Mouse (Mus musculus) brown adipose tissue, adult 24 weeks (tissue): Measurements from ENCODE around the gene Mpzl1. TPM values are rescaled to one million over a fixed set of nuclear protein-coding genes. Genes with fewer than 3 reads are reported as not detected.
"Not testable (repeated sequence)": the region's sequence is repeated elsewhere in the genome, so short reads cannot be mapped to it uniquely, and the experiment has no call there.

Source experiments
- H3K27ac ChIP-seq: fragments of 200-500 bp; replicated peaks from 2 replicates; pipeline ENCODE4 v1.5.1; 2012; ENCODE audit warnings: low read depth, mild to moderate bottlenecking, low read length
- H3K4me1 ChIP-seq: fragments of 200-500 bp; 2 replicates; pipeline ENCODE4 v1.6.1; 2012; ENCODE audit warnings: low read length, mixed read lengths; ENCODE audit not compliant: control insufficient read depth, insufficient read depth, insufficient read length
- H3K4me3 ChIP-seq: fragments of 200-500 bp; 2 replicates; pipeline ENCODE4 v1.5.1; 2012; ENCODE audit warnings: low read depth, mild to moderate bottlenecking, low read length, moderate library complexity; ENCODE audit not compliant: insufficient read depth
- polyA plus RNA-seq: library from polyadenylated mRNA; stranded (reverse); fragments of >200 nt; gene quantifications from 2 replicates; pipeline ENCODE4 v1.2.4, GENCODE M21; 2012; ENCODE audit not compliant: missing spikeins, insufficient read depth, insufficient read length

Mpzl1 gene
- polyA plus RNA-seq, result 3.4 and 7.4 TPM in 2 replicates

GRCm38 (mm10) chr1:165634151-165634884 lies at the start of gene Mpzl1:
Gene Mpzl1 (minus strand): TSS chr1:165634538.
- H3K4me3 ChIP-seq, result peak within 1 kb of the TSS; percentile 94
- no peak within 1 kb of the TSS for H3K27ac ChIP-seq
- peaks cover 8% of the 10 kb centered on the region for H3K4me1 ChIP-seq

DNA sequence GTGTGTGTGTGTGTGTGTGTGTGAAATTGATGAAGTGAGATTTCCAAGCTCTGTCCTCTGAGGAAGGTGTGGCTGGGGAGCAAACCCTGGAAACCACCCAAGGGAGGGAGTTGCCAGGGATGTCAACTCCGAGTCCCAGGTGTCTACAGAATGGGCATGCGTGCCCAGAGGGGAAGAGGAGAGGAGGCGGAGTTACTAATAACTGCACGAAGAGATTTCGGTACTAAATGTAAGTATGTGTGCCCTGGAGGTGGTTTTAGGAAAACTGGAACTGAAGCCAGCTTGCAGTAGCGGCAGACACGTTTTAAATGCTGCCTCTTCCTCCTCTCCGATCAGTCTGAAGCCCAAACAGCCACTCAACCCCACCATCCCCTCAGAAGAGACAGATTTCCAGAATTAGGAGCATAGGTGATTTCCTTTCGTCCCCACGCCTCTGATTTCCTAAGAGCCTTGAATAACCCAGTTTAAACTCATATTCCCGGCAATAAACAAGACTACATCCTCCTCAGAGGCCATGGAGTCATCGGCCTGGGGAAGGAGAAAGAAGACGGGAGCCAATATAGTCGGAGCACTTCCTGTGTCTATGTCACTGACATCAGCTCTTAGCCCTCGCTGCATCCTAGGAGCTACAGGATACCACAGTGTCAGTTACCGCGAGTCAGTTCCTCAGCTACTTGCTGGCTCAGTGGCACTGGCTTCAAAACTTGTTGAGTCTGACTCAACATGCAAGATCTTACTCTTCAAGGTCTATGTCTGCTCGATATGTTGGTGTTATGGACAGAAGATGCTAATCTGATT lies 47.9 kb upstream of the Mpzl1 start:
- peak overlapping the region; percentile 71 for H3K27ac ChIP-seq
- peaks cover 43% of the 10 kb centered on the region for H3K4me1 ChIP-seq
- H3K4me3 ChIP-seq, result no peak overlapping the region

GRCm38 (mm10) chr1:165681045-165681794 lies 46.9 kb upstream of the Mpzl1 start:
- Histone ChIP-seq H3K4me3 (no peak overlapping the region), H3K27ac (peak overlapping the region; percentile 71), H3K4me1 (peaks cover 34% of the 10 kb centered on the region)

- H3K4me3 ChIP-seq, result not testable (repeated sequence)
- H3K27ac ChIP-seq, result peak overlapping the region; percentile 15; the same call in 1 of the 2 replicates
- H3K4me1 ChIP-seq, result peaks cover 25% of the 10 kb centered on the region
Observed at GRCm38 (mm10) chr1:165680086-165680485, 45.7 kb upstream of the Mpzl1 start.

- Histone ChIP-seq H3K4me1 (peaks cover 24% of the 10 kb centered on the region), H3K4me3 (no peak overlapping the region), H3K27ac (peak overlapping the region; percentile 15; the same call in 1 of the 2 replicates)
Observed at GRCm38 (mm10) chr1:165679618-165679997, 45.3 kb upstream of the Mpzl1 start.

- H3K27ac ChIP-seq, result no peak overlapping the region
- H3K4me3 ChIP-seq, result no peak overlapping the region
- peaks cover 22% of the 10 kb centered on the region for H3K4me1 ChIP-seq
Observed at GRCm38 (mm10) chr1:165678861-165679617, 44.7 kb upstream of the Mpzl1 start.

- H3K27ac ChIP-seq, result no peak overlapping the region
- peaks cover 12% of the 10 kb centered on the region for H3K4me1 ChIP-seq
- H3K4me3 ChIP-seq, result no peak overlapping the region
Observed at GRCm38 (mm10) chr1:165677558-165677957, 43.2 kb upstream of the Mpzl1 start.

DNA sequence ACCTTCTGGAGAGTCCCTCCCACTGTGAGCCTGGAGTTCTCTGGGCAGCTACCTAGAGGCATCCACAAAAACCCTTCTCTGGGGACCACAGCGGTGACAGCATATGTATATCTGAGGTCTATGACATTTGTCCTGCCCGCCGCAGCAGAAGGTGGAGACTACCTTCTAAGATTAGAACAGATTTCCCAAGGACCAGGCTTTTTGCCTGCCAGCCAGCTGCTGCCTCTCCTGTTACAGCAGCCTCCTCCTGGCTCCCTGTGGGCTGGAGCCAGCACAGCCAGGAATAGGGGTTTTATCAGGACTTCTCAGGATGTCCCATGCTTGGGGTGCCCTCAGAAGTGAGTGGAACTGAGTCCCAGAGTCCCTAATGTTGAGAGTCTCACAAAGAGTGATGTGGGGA lies 42.7 kb upstream of the Mpzl1 start:
- peaks cover 7% of the 10 kb centered on the region for H3K4me1 ChIP-seq
- H3K27ac ChIP-seq, result no peak overlapping the region

GRCm38 (mm10) chr1:165675167-165675566 lies 40.8 kb upstream of the Mpzl1 start:
- no peak overlapping the region for H3K27ac ChIP-seq
- H3K4me3 ChIP-seq, result no peak overlapping the region
- H3K4me1 ChIP-seq, result no peaks in the 10 kb centered on the region; the same call in 1 of the 2 replicates

More for the DNA sequence above, 42.7 kb upstream of the Mpzl1 start:
- H3K4me3 ChIP-seq, result no peak overlapping the region

GRCm38 (mm10) chr1:165672355-165672754 lies 38.0 kb upstream of the Mpzl1 start:
- Histone ChIP-seq H3K4me1 (peaks cover 2% of the 10 kb centered on the region; the same call in 1 of the 2 replicates), H3K27ac (no peak overlapping the region), H3K4me3 (no peak overlapping the region)

DNA sequence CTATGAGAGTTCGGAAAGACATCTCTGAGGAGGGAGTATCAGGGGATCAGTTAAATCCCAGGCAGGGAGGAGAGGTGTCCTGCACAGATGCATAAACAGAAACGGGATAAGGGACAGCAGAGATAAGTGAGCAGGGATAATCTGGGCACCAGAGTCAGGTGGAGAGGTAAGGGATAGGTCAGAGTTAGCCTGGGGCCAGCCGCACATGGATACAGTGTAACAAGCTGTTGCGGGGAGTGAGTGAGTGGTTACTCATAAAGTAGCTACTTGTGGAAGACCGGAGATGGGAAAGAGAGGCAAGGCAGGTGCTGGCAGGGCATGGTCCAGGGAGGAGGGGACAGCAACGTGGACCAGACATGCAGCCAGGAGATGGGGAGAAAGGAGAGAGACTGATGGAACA lies 35.7 kb upstream of the Mpzl1 start:
- peaks cover 2% of the 10 kb centered on the region; the same call in 1 of the 2 replicates for H3K4me1 ChIP-seq
- H3K4me3 ChIP-seq, result no peak overlapping the region
- H3K27ac ChIP-seq, result no peak overlapping the region

GRCm38 (mm10) chr1:165668904-165669303 lies 34.6 kb upstream of the Mpzl1 start:
- Histone ChIP-seq H3K4me1 (peaks cover 2% of the 10 kb centered on the region; the same call in 1 of the 2 replicates), H3K27ac (no peak overlapping the region), H3K4me3 (no peak overlapping the region)

DNA sequence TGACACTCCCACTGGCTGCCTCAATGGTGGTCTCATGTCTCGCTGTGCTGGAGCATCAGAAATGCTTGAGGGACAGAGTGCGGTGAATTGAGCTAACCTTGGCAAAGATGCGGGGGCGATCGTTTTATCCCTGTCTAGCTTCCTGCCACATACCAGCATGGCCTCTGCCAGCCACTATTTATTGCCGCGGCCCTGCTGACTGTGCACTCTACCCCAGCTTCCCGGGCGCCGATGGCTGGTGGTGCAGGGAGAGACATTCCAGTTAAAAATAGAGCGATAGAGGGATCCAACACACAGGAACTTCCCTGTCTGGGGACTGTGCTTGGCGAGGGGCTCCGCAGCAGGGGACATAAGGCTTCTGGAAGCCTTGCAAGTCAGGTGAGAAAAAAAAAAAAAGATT lies 33.0 kb upstream of the Mpzl1 start:
- Histone ChIP-seq H3K4me3 (no peak overlapping the region), H3K4me1 (peaks cover 7% of the 10 kb centered on the region), H3K27ac (peak overlapping the region; percentile 42; the same call in 1 of the 2 replicates)

- Histone ChIP-seq H3K4me3 (no peak overlapping the region), H3K27ac (peak overlapping the region; percentile 42; the same call in 1 of the 2 replicates), H3K4me1 (peaks cover 7% of the 10 kb centered on the region)
Observed at GRCm38 (mm10) chr1:165666944-165667343, 32.6 kb upstream of the Mpzl1 start.
